Comparison of ENCODE assay signal across 17 mouse cellular contexts in genomic region chr10:96737972-96738371, GRCm38 (mm10).
"Had no signal": no experiment of that assay in that cellular context is flagged by ENCODE, and none has a peak within 500 bp of the region (broad histone marks: within the 10 kb centered on the region; RNA-seq: fewer than 3 reads in every experiment).

No protein-coding gene starts in this region.

- DNase-seq: left cerebral cortex, postnatal 4 days; liver; liver, embryonic 13.5 days; liver, postnatal 0 days; lung, adult 18-20 months; lung, adult 2 months; lung, embryonic 14.5 days; lung, postnatal 10 days; lung, postnatal 14 days; lung, postnatal 36 days; lung, postnatal 4 days; midbrain, embryonic 14.5 days had no signal

- ATAC-seq: liver, embryonic 12.5 days; liver, postnatal 0 days; lung, postnatal 0 days; midbrain, embryonic 13.5 days; midbrain, embryonic 15.5 days; midbrain, embryonic 16.5 days had no signal
